Mouse (Mus musculus): Measurements from ENCODE around the gene Lrrfip1.

GRCm38 (mm10) chr1:90974906-90975649 lies 23.5 kb upstream of the Lrrfip1 start:
- no peak for TF ChIP-seq CTCF (IDR thresholded peaks at IDR 0.05; ENCODE audit: low read depth)
- TF ChIP-seq EP300 (IDR thresholded peaks at IDR 0.05; ENCODE audit: low read depth) = no peak

Measured in liver, embryonic 14.5 days (tissue).